Mouse (Mus musculus) kidney, adult 2 months (tissue): Measurements from ENCODE around the gene Lrp8.

ENCODE experiments used
- CTCF ChIP-seq: fragments of 200-500 bp; conservative IDR thresholded peaks from 2 replicates; pipeline ENCODE4 v1.5.1; 2011; ENCODE audit warnings: low read depth, mild to moderate bottlenecking, control low read depth, low read length, moderate library complexity, mixed read lengths; ENCODE audit not compliant: insufficient read depth, insufficient read length
- POLR2A ChIP-seq: fragments of 200-500 bp; IDR thresholded peaks from one replicate; pipeline ENCODE4 v1.6.1; 2011; ENCODE audit warnings: low read depth, low read length, control low read depth

GRCm38 (mm10) chr4:107853836-107854235 is 51.8 kb downstream of the Lrp8 start:
- TF ChIP-seq CTCF (no peak), POLR2A (no peak)
